Mouse (Mus musculus) forebrain, embryonic 16.5 days (tissue): ENCODE data around the gene Gm28778. TPM values are rescaled to one million over a fixed set of nuclear protein-coding genes. Genes with fewer than 3 reads are reported as not detected.
A peak's percentile ranks its signal among the peaks of the same experiment; 100 is the strongest.
"Not testable (repeated sequence)": the region's sequence is repeated elsewhere in the genome, so short reads cannot be mapped to it uniquely, and the experiment has no call there.

ENCODE experiments used
- ATAC-seq: fragments of 200-750 bp; cut with Nextera tagmentation; 2 replicates; pipeline ENCODE4 v1.8.0; 2017; ENCODE audit warnings: mild to moderate bottlenecking, moderate library complexity
- H3K27ac ChIP-seq: fragments of 300-500 bp; sonication (generic); 2 replicates; pipeline ENCODE4 v1.5.1; 2014; ENCODE audit warnings: low read length, control low read depth
- H3K27me3 ChIP-seq: fragments of 300-500 bp; sonication (generic); replicated peaks from 2 replicates; pipeline ENCODE4 v1.6.1; 2014; ENCODE audit warnings: low read length; ENCODE audit not compliant: control insufficient read depth, insufficient read depth
- H3K36me3 ChIP-seq: fragments of 300-500 bp; sonication (generic); 2 replicates; pipeline ENCODE4 v1.6.1; 2014; ENCODE audit not compliant: control insufficient read depth, insufficient read depth
- H3K4me1 ChIP-seq: fragments of 300-500 bp; sonication (generic); replicated peaks from 2 replicates; pipeline ENCODE4 v1.6.1; 2014; ENCODE audit warnings: low read length; ENCODE audit not compliant: control insufficient read depth, insufficient read depth
- H3K4me2 ChIP-seq: fragments of 300-500 bp; sonication (generic); 2 replicates; pipeline ENCODE4 v1.6.1; 2014; ENCODE audit warnings: mild to moderate bottlenecking, low read length, control low read depth
- H3K4me3 ChIP-seq: fragments of 300-500 bp; sonication (generic); replicated peaks from 2 replicates; pipeline ENCODE4 v1.5.1; 2014; ENCODE audit warnings: mild to moderate bottlenecking, low read length, control low read depth
- H3K9ac ChIP-seq: fragments of 300-500 bp; sonication (generic); replicated peaks from 2 replicates; pipeline ENCODE4 v1.6.1; 2014; ENCODE audit warnings: low read depth, low read length, control low read depth
- H3K9me3 ChIP-seq: fragments of 300-500 bp; sonication (generic); 2 replicates; pipeline ENCODE4 v1.6.1; 2016; ENCODE audit warnings: low read length; ENCODE audit not compliant: control insufficient read depth
- WGBS: fragments of 180-500 bp; shearing (Covaris S2); extraction: QIAGEN DNeasy Blood & Tissue Kit; methylation state at CpG from one replicate; pipeline ENCODE4 v1.1.7; 2014; 5-methylcytosine and 5-hydroxymethylcytosine counted together
- polyA plus RNA-seq: library from polyadenylated mRNA; unstranded; fragments of >200 nt; fragmentation: Nextera tagmentation; extraction: Ambion mirVana; gene quantifications from 2 replicates; pipeline ENCODE4 v1.2.1, GENCODE M21; 2015

Gm28778 gene
- polyA plus RNA-seq, 1 experiment from 2014 or later = not detected

DNA sequence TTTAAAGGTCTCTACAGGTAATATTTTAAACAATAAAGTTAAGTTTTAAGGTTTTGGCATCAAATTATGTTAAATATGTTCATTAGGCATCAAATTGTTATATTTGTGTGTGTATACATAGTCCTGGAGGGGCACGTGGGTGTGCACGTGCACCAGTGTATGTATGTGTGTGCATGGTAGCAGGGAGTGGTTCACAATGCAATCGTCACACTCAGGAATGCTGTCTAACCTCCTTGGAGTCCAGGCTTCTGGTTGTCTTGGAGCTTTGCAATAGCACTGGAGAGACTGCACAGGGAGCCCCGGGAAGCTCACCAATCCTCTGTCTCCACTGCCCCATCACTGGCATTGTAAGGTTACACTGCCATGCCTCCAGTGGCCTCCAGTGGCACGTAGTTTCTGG lies 26.3 kb downstream of the Gm28778 start:
- WGBS = 92% methylated on average over 5 of the region's 5 CpGs
- peaks cover 12% of the 10 kb centered on the region for H3K36me3 ChIP-seq
- no peaks in the 10 kb centered on the region for H3K27me3 ChIP-seq
- H3K4me1 ChIP-seq = no peaks in the 10 kb centered on the region
- H3K27ac ChIP-seq = no peak overlapping the region
- ATAC-seq = no peak
- H3K4me2 ChIP-seq = no peak overlapping the region
- H3K9me3 ChIP-seq = no peaks in the 10 kb centered on the region
- no peak overlapping the region for H3K4me3 ChIP-seq
- no peak overlapping the region for H3K9ac ChIP-seq

DNA sequence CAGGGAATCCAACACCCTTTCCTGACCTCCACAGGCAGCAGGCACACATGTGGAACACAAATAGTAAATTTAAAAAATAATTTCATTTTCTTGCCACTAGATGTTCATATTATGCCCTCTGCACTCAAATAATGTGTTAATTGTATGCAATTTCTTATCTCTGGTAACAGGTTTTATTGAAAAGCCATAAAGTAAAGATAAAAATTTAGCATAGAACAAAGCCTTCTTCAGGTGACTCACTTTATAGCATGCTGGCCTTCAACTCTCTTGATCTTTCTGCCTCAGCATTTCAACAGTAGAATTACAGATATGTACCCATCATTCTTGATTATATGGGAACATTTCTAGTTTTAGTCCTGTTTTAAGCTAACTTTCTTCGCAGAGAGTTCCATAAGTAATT lies 27.4 kb downstream of the Gm28778 start:
- no peak overlapping the region for H3K9ac ChIP-seq
- no peak for ATAC-seq
- no peak overlapping the region for H3K4me3 ChIP-seq
- H3K4me1 ChIP-seq = no peaks in the 10 kb centered on the region
- no peak overlapping the region for H3K27ac ChIP-seq
- no peak overlapping the region for H3K4me2 ChIP-seq
- H3K27me3 ChIP-seq = no peaks in the 10 kb centered on the region
- H3K36me3 ChIP-seq = peaks cover 10% of the 10 kb centered on the region
- H3K9me3 ChIP-seq = no peaks in the 10 kb centered on the region
- WGBS = 100% methylated on average over 1 of the region's 1 CpGs

DNA sequence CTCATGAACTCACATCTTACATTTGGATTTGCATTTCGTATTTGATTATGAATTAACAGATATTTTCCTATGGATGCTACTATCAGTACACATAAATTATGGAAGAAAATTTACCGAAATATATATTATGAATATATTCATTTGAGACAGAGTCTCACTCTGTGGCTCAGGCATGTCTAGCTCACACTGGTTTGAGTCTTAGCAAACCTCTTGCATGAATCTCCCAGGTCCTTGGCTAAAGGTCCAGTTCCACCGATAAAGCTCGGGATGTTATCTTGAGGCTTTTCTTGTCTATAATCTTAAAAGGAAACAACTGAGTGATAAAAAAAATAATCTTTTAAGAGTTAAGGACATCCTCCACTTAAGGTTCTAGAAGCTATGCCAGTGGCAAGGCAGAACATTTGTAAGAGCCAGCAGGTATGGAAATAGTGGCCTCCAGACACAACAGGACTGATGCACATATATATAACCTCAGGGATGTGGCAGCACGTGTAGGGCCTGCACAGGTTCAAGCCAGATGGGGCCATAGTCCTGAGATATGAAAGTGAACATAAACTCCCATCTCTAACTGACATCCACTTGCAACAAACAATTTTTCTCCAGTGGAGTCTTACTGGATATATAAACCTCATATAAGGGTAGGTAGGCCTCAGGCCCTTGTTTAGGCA lies 28.1 kb downstream of the Gm28778 start:
- no peaks in the 10 kb centered on the region for H3K4me1 ChIP-seq
- H3K27me3 ChIP-seq = no peaks in the 10 kb centered on the region
- 96% methylated on average over 5 of the region's 5 CpGs for WGBS
- no peak overlapping the region for H3K27ac ChIP-seq
- H3K9me3 ChIP-seq = no peaks in the 10 kb centered on the region
- no peak overlapping the region for H3K4me2 ChIP-seq
- ATAC-seq = no peak
- H3K9ac ChIP-seq = no peak overlapping the region
- H3K4me3 ChIP-seq = no peak overlapping the region
- peaks cover 10% of the 10 kb centered on the region for H3K36me3 ChIP-seq

DNA sequence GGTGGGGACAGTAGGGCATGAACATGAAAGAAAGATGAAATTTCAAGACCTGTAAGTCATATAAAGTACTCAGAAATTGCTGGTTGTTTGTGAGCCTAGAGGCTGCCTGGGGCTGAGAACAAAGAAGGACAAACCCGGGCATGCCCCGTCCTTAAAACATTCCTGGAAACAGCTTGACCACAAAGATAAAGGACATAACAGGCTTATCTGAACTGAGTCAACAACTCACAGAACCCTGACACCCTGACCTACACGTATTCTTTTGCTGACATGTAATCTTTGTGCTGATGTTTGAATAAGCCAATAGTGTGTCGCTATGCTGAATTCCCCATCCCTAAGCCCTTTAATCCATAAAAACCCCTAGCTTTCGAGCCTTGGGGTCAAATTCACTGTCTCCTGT lies 36.6 kb downstream of the Gm28778 start:
- not testable (repeated sequence) for H3K27me3 ChIP-seq, H3K36me3 ChIP-seq, H3K4me1 ChIP-seq, H3K9ac ChIP-seq, H3K4me2 ChIP-seq, H3K4me3 ChIP-seq, H3K9me3 ChIP-seq, H3K27ac ChIP-seq, ATAC-seq
- 83% methylated on average over 5 of the region's 5 CpGs for WGBS

DNA sequence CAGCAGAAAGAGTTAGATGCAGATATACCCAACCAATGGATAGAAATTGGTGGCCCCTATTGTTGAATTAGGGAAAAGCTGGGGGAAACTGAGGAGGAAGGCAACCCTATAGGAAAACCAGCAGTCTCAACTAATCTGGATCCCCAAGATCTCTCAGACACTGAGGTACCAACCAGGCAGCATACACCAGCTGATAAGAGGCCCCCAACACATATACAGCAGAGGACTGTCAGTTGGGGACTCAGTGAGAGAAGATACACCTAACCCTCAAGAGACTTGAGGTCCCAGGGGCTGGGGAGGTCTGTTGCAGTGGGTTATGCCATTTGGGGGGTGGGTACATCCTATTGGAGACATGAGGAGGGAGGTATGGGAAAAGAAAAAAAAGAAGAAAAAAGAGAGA lies 38.6 kb downstream of the Gm28778 start:
- ATAC-seq = no peak
- Histone ChIP-seq H3K36me3 (no peaks in the 10 kb centered on the region), H3K27ac (no peak overlapping the region), H3K27me3 (no peaks in the 10 kb centered on the region), H3K4me3 (no peak overlapping the region), H3K4me2 (no peak overlapping the region), H3K9me3 (no peaks in the 10 kb centered on the region; the same call in 1 of the 2 replicates), H3K4me1 (no peaks in the 10 kb centered on the region), H3K9ac (no peak overlapping the region)

DNA sequence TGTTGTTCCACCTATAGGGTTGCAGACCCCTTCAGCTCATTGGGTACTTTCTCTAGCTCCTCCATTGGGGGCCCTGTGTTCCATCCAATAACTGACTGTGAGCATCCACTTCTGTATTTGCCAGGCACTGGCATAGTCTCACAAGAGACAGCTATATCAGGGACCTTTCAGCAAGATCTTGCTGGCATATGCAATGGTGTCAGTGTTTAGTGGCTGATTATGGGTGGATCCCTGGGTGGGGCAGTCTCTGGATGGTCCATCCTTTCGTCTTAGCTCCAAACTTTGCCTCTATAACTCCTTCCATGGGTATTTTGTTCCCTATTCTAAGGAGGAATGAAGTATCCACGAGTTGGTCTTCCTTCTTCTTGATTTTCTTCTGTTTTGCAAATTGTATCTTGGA lies 40.5 kb downstream of the Gm28778 start:
- not testable (repeated sequence) for H3K4me2 ChIP-seq, H3K27me3 ChIP-seq, H3K27ac ChIP-seq, H3K4me3 ChIP-seq, ATAC-seq, H3K9me3 ChIP-seq, H3K9ac ChIP-seq, H3K4me1 ChIP-seq
- 77% methylated on average over 2 of the region's 2 CpGs for WGBS
- H3K36me3 ChIP-seq = peaks cover 11% of the 10 kb centered on the region

DNA sequence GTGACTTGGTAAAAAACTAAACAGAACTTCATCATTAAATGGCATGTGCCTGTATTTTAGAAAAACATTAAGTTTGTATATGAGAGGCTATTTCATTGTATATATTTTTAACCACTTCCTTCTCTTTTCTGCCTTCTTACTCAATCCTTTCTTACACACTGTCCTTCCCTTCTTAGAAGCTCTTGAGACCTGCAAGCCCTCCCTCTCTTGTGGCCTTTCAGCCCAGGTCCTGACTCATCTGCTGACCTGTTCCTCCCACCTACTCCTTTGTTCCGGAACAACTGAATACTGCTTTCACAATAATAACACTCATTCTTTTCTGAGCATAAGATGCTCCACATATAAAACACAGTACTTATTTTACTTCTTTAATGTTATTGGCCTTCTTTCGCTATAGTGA lies 44.2 kb downstream of the Gm28778 start:
- WGBS = 97% methylated on average over 2 of the region's 2 CpGs
- peaks cover 34% of the 10 kb centered on the region for H3K36me3 ChIP-seq
- H3K9me3 ChIP-seq = peaks cover 5% of the 10 kb centered on the region
- H3K27me3 ChIP-seq = no peaks in the 10 kb centered on the region
- no peak overlapping the region for H3K4me2 ChIP-seq
- no peaks in the 10 kb centered on the region for H3K4me1 ChIP-seq
- no peak overlapping the region for H3K4me3 ChIP-seq
- H3K9ac ChIP-seq = no peak overlapping the region
- no peak for ATAC-seq
- H3K27ac ChIP-seq = no peak overlapping the region

DNA sequence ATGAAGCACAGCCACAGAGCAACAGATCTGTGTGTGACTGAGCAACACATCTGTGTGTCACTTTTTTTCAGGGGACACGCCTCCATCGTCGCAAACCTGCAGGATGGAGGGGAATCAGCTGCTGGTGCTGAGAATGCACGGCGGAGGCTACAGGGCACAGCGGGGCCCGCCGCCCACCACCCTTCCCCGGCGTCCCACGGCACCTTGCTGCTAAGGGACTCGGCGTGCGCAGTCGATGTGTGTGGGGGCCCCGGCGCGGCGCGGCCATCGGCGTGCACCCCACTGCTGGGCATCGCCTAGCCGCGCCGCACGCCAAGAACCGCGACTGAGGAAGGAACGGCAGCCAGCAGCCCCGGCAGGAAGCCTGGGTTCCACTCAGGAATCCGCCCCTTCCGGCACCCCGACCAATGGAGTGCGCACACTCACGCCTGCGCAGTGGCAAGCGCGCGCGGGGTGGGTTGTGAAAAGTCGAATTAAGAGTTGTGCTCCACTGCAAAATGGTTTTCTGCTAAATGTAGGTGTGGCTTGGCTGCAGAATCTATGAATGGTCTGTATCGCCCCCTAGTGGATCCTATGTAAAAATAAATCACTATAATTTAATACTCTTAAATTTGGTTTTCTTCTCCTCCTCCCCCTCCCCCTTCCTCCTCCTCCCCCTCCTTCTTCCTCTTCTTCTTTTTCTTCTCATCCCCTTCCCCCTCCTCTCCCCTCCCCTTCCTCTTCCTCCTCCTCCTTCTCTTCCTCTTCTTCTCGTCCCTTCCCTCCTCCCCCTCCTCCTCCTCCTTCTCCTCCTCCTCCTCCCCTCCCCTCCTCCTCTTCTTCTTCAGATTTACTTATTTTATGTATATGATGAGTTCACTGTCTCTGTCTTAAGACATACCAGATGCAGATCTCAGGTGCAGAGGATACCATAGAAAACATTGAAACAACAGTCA lies 55.7 kb downstream of the Gm28778 start, which contains the start of the genes Asdurf, Gm28551 and Asnsd1:
Gene Asdurf, minus strand, starts transcription at position 293 of the 935 bp plus-strand sequence.
Gene Gm28551, minus strand, starts transcription at position 341 of the 935 bp plus-strand sequence.
Gene Asnsd1, minus strand, starts transcription at position 426 of the 935 bp plus-strand sequence.
- under 1% methylated on average over 44 of the region's 44 CpGs for WGBS

DNA sequence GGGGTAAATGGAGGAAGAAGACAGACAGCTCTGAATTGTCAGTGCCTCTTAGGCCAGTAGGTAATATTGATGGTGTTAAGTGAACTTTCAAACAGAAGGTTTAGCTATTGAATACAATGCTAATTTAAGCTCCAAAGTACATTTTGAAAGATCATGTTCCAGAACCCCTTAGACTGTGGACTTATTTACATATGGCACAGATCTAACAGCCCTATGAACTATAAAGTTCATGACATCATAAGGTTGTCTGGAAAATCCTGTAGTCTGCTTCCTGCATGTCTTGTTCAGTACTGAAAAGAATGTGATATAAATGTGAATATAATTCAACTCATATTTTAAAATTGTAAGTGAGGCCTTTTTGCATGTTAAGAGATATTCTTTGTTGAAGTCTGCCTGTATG lies 62.1 kb downstream of the Gm28778 start:
- no peak overlapping the region for H3K4me2 ChIP-seq
- no peak overlapping the region for H3K4me3 ChIP-seq
- no peaks in the 10 kb centered on the region for H3K4me1 ChIP-seq
- no peaks in the 10 kb centered on the region for H3K27me3 ChIP-seq
- H3K9me3 ChIP-seq = no peaks in the 10 kb centered on the region
- ATAC-seq = no peak
- H3K9ac ChIP-seq = no peak overlapping the region
- H3K36me3 ChIP-seq = no peaks in the 10 kb centered on the region
- H3K27ac ChIP-seq = no peak overlapping the region

More for the DNA sequence above, 55.7 kb downstream of the Gm28778 start, which contains the start of the genes Asdurf, Gm28551 and Asnsd1:
- Histone ChIP-seq H3K36me3 (peaks cover 8% of the 10 kb centered on the region), H3K4me1 (peaks cover 5% of the 10 kb centered on the region), H3K27me3 (no peaks in the 10 kb centered on the region), H3K4me2 (peak within 1 kb of the TSS; percentile 55), H3K9me3 (no peaks in the 10 kb centered on the region), H3K27ac (peak within 1 kb of the TSS; percentile 86), H3K4me3 (peak within 1 kb of the TSS; percentile 77), H3K9ac (peak within 1 kb of the TSS; percentile 91)
- peak; percentile 100 for ATAC-seq
